Comparison of ENCODE assay signal across 18 mouse cellular contexts in genomic region chr2:59659686-59660085, GRCm38 (mm10).
"Had no signal": no experiment of that assay in that cellular context is flagged by ENCODE, and none has a peak within 500 bp of the region (broad histone marks: within the 10 kb centered on the region; RNA-seq: fewer than 3 reads in every experiment).

No protein-coding gene starts in this region.

- H3K9ac ChIP-seq: liver, embryonic 15.5 days; midbrain, embryonic 15.5 days; neural tube, embryonic 13.5 days had no signal

- H3K4me3 ChIP-seq: layer of hippocampus, adult 2 months; liver, embryonic 15.5 days; megakaryocyte, embryonic 14.5 days; midbrain, embryonic 15.5 days; neural tube, embryonic 13.5 days had no signal

- ATAC-seq: midbrain, embryonic 15.5 days had no signal

- H3K36me3 ChIP-seq: liver, embryonic 15.5 days; midbrain, embryonic 15.5 days; neural tube, embryonic 13.5 days had no signal

- DNase-seq: kidney, adult 8-10 months; kidney, postnatal 10 days; kidney, postnatal 4 days; left cerebral cortex, postnatal 4 days; lung, adult 2 months; lung, postnatal 10 days; retina, postnatal 1 day; right cerebral cortex, postnatal 4 days; spleen, adult 18-20 months; thymus, adult 18-20 months; thymus, postnatal 14 days had no signal

- H3K4me2 ChIP-seq: liver, embryonic 15.5 days; midbrain, embryonic 11.5 days; midbrain, embryonic 15.5 days; neural tube, embryonic 13.5 days had no signal

- H3K27ac ChIP-seq: layer of hippocampus, adult 2 months; liver, embryonic 15.5 days; macrophage; midbrain, embryonic 15.5 days; neural tube, embryonic 13.5 days had no signal

- H3K4me1 ChIP-seq: liver, embryonic 15.5 days had no signal

- H3K27me3 ChIP-seq: liver, embryonic 15.5 days; neural tube, embryonic 13.5 days had no signal

- H3K9me3 ChIP-seq: liver, embryonic 15.5 days; megakaryocyte, embryonic 14.5 days; midbrain, embryonic 15.5 days; neural tube, embryonic 13.5 days had no signal
